Mouse (Mus musculus) C2C12 (cell line): ENCODE data around the gene Sart1. TPM values are rescaled to one million over a fixed set of nuclear protein-coding genes. Genes with fewer than 3 reads are reported as not detected.

Experiments
- H3K27me3 ChIP-seq: one replicate; pipeline ENCODE4 v1.6.1; 2011; ENCODE audit not compliant: control insufficient read depth, insufficient read depth, insufficient read length
- H3K36me3 ChIP-seq: one replicate; pipeline ENCODE4 v1.6.1; 2011; ENCODE audit not compliant: control insufficient read depth, insufficient read depth
- H3K4me3 ChIP-seq: one replicate; pipeline ENCODE4 v1.5.1; 2011; ENCODE audit warnings: mild to moderate bottlenecking, control low read depth; ENCODE audit not compliant: poor library complexity, insufficient read depth, severe bottlenecking
- H3K79me2 ChIP-seq: one replicate; pipeline ENCODE4 v1.6.1; 2011; ENCODE audit not compliant: control insufficient read depth, insufficient read depth
- H3K79me3 ChIP-seq: one replicate; pipeline ENCODE4 v1.6.1; 2011; ENCODE audit warnings: low read depth, control low read depth
- H3ac ChIP-seq: one replicate; pipeline ENCODE3; 2011; ENCODE audit warnings: low read depth; ENCODE audit not compliant: control insufficient read depth, insufficient read length
- CEBPB ChIP-seq: IDR thresholded peaks from one replicate; pipeline ENCODE4 v1.6.1; 2011; ENCODE audit warnings: low read depth, mild to moderate bottlenecking, control low read depth, moderate library complexity
- CTCF ChIP-seq: IDR thresholded peaks from one replicate; pipeline ENCODE4 v1.5.1; 2011; ENCODE audit not compliant: control insufficient read depth, insufficient read depth, insufficient read length
- FOSL1 ChIP-seq: IDR thresholded peaks from one replicate; pipeline ENCODE4 v1.8.0; 2011; ENCODE audit warnings: mild to moderate bottlenecking, low read length; ENCODE audit not compliant: poor library complexity, insufficient read depth, severe bottlenecking
- MAX ChIP-seq: IDR thresholded peaks from one replicate; pipeline ENCODE4 v1.6.1; 2011; ENCODE audit warnings: mild to moderate bottlenecking, control low read depth
- MYOD1 ChIP-seq: IDR thresholded peaks from one replicate; pipeline ENCODE4 v1.6.1; 2011; ENCODE audit warnings: low read depth; ENCODE audit not compliant: control insufficient read depth, insufficient read length
- MYOG ChIP-seq: IDR thresholded peaks from one replicate; pipeline ENCODE4 v1.6.1; 2011; ENCODE audit not compliant: control insufficient read depth, insufficient read length; ENCODE audit errors: extremely low read depth
- USF1 ChIP-seq: IDR thresholded peaks from one replicate; pipeline ENCODE4 v1.6.1; 2011; ENCODE audit warnings: low read depth, mild to moderate bottlenecking, control low read depth, moderate library complexity
- polyA plus RNA-seq: library from polyadenylated mRNA; unstranded; fragments of >200 nt; fragmentation: generic; extraction: Trizol; gene quantifications from one replicate; pipeline ENCODE4 v1.2.1, GENCODE M21; 2012; ENCODE audit warnings: missing spikeins

The Sart1 gene
- polyA plus RNA-seq, 1 experiment, result 68.5 TPM

DNA sequence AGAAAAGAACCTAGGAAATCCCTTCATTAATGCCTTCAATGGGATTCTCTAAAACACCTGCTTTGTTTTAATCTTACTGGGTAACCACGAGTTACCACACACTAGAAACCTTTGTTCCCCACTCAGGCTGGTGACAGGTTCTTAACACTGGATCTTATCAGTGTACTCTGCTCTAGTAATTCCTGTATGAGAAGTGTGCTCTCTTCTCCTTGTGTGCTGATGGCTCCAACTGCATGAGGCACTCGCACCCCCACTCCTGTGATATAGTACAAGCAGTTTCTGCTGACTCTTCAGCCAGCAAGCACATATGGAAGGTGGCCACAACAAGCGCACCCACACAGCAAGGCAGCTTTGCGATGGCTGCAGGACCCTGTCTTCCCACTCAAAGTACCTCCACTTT lies 14.3 kb downstream of the Sart1 start:
- Histone ChIP-seq H3K79me3 (peaks cover 11% of the 10 kb centered on the region), H3K36me3 (peaks cover 67% of the 10 kb centered on the region), H3ac (no peak overlapping the region), H3K4me3 (no peak overlapping the region), H3K27me3 (no peaks in the 10 kb centered on the region), H3K79me2 (peaks cover 19% of the 10 kb centered on the region)
- no peak for TF ChIP-seq MAX

DNA sequence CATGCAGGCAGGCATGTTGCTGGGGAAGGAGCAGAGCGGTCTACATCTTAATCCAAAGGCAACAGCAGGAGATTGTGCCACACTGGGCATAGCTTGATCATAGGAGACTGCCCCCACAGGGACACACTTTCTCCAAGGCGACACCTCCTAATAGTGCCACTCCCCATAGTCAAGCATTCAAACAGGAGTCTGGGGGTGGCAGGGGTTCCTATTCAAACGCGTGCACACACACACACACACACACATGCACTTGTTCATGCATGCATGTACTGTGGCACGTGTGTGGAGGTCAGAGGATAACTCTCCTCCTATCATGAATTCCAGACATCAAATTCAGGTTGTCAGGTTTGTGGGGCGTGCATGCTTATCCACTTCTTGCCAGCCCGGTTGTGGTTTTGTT lies 15.8 kb downstream of the Sart1 start:
- peaks cover 66% of the 10 kb centered on the region for H3K36me3 ChIP-seq

DNA sequence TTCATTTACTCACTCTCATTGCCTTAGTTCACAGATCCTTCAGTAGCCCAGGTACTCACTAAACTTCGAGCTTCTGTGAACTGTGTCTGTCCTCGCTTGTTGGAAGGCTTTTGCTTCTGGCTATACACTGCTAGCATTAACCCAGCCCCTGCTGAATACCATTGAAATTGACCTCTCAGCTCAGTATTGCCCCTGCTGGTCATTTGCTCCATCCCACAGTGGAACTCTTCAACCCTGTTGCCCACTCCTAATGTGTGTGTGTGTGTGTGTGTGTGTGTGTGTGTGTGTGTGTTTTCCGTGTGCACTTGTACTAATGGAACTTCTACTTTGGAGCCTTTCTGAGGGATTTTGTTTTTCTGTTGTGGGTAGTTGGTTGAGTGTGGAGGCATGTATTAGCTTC lies 17.6 kb downstream of the Sart1 start:
- H3K79me2 ChIP-seq, result peaks cover 46% of the 10 kb centered on the region
- H3K4me3 ChIP-seq, result no peak overlapping the region
- no peak overlapping the region for H3ac ChIP-seq
- peaks cover 56% of the 10 kb centered on the region for H3K36me3 ChIP-seq
- no peak for TF ChIP-seq USF1
- TF ChIP-seq MYOD1, result no peak
- no peak for TF ChIP-seq FOSL1
- TF ChIP-seq CEBPB, result no peak
- peaks cover 36% of the 10 kb centered on the region for H3K79me3 ChIP-seq
- no peaks in the 10 kb centered on the region for H3K27me3 ChIP-seq

More for the DNA sequence above, 15.8 kb downstream of the Sart1 start:
- no peak overlapping the region for H3ac ChIP-seq
- H3K4me3 ChIP-seq, result no peak overlapping the region
- TF ChIP-seq MAX (no peak), CTCF (no peak), MYOD1 (no peak), CEBPB (no peak), MYOG (no peak)
- peaks cover 26% of the 10 kb centered on the region for H3K79me3 ChIP-seq
- H3K27me3 ChIP-seq, result no peaks in the 10 kb centered on the region
- peaks cover 34% of the 10 kb centered on the region for H3K79me2 ChIP-seq

DNA sequence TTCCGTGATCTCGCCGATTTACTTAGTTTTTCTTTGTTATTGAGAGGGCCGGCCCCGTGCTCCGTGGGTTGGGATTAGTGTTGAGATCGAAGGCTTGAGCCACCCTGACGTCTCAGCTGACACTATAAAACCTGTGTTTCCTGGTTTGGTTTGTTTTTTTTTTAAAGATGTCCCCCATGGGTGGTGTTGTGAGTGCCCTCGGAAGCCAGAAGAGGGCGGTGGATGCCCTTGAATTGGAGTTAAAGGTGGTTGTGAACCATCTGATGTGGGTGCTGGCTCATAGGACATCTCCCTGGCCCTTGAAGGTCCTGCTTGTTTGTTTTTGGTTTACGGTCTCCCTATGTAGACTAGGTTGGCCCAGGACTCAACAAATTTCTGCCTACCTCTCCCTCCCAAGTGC lies 21.0 kb downstream of the Sart1 start:
- TF ChIP-seq CTCF, result no peak
- TF ChIP-seq MAX, result no peak
- no peak for TF ChIP-seq MYOG
- TF ChIP-seq MYOD1, result no peak
- no peak for TF ChIP-seq CEBPB
- TF ChIP-seq USF1, result no peak
- no peak for TF ChIP-seq FOSL1
- Histone ChIP-seq H3K4me3 (peak overlapping the region; percentile 100), H3K36me3 (peaks cover 67% of the 10 kb centered on the region), H3K79me2 (peaks cover 79% of the 10 kb centered on the region), H3ac (peak overlapping the region; percentile 87), H3K79me3 (peaks cover 49% of the 10 kb centered on the region), H3K27me3 (no peaks in the 10 kb centered on the region)

GRCm38 (mm10) chr19:5367053-5367359 lies 21.5 kb downstream of the Sart1 start, which contains the start of gene Banf1:
Gene Banf1, minus strand, starts transcription at chr19:5367168.
- no peaks in the 10 kb centered on the region for H3K27me3 ChIP-seq
- peaks cover 79% of the 10 kb centered on the region for H3K79me2 ChIP-seq
- H3K36me3 ChIP-seq, result peaks cover 62% of the 10 kb centered on the region
- H3K79me3 ChIP-seq, result peaks cover 49% of the 10 kb centered on the region
- H3K4me3 ChIP-seq, result peak within 1 kb of the TSS; percentile 100
- TF ChIP-seq MYOG, result no peak
- no peak for TF ChIP-seq CEBPB
- no peak for TF ChIP-seq MAX
- TF ChIP-seq FOSL1, result no peak
- no peak for TF ChIP-seq MYOD1
- H3ac ChIP-seq, result peak within 1 kb of the TSS; percentile 87

DNA sequence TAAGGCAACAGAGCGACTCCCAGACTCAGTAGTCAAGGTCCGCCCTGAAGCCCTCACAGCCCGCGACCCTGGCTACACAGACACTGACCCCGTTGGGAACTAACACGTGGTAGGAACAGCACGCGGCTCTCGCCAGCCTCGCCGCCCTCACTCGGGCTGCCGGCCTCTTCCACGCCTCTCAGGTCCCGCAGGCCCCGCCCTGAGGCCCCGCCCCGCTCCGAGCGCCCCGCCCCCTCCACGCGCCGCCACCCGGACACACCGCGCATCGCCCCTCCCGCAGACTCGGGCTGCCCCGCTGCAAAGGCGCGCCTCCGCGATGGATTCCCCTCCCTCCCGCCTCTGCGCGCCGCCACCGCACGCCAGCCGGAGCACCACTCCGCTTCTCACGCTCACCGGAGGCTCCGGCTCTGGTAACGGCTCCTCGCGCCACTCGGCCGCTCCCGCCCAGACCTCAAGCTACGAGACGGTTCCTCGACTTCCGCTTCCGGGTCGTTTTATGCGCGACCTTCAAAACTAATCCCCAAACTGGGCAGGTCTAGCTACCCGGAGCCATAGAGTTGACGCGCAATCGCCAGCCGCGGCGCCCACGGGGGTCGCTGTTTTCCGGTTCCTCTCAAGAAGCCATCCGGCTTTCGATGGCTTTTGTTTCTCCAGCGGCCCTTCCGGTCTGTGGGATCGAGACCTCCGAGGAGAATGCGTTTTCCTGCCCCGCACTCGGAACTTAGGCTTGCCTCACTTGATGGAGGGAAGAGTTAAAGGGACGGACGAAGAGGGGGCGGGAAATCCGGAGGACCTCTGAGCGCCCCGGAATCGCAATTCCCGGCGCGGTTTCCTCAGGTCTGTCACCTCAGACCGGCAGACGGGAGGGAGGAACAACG lies 22.1 kb downstream of the Sart1 start, which contains the start of gene Eif1ad:
TSS of gene Eif1ad (plus strand) at position 567 of the 878 bp plus-strand sequence.
- Histone ChIP-seq H3K79me3 (peaks cover 49% of the 10 kb centered on the region), H3K4me3 (peak within 1 kb of the TSS; percentile 100), H3K27me3 (no peaks in the 10 kb centered on the region), H3K36me3 (peaks cover 57% of the 10 kb centered on the region), H3ac (peak within 1 kb of the TSS; percentile 87), H3K79me2 (peaks cover 79% of the 10 kb centered on the region)
- peak; percentile 95 for TF ChIP-seq MAX
- no peak for TF ChIP-seq MYOG
- no peak for TF ChIP-seq MYOD1
- TF ChIP-seq USF1, result peak; percentile 12
- TF ChIP-seq CTCF, result peak; percentile 14
- TF ChIP-seq FOSL1, result no peak
- no peak for TF ChIP-seq CEBPB
